Mouse (Mus musculus) megakaryocyte, adult 5-6 weeks (primary cell): ENCODE data around the gene Fbxl17. TPM values are rescaled to one million over a fixed set of nuclear protein-coding genes. Genes with fewer than 3 reads are reported as not detected.
A peak's percentile ranks its signal among the peaks of the same experiment; 100 is the strongest.

Source experiments
- ATAC-seq: 2 replicates; pipeline ENCODE4 v1.8.0; 2016; ENCODE audit warnings: mild to moderate bottlenecking, inconsistent platforms; ENCODE audit not compliant: poor library complexity, severe bottlenecking
- total RNA-seq, 2 experiments: library from RNA; stranded (forward) in 1 of 2; stranded (reverse) in 1 of 2; fragments of 153-499, 151-499 nt in 1 of 2; fragments of 221-1000, 200-1000 nt in 1 of 2; gene quantifications; 2 replicates each; pipeline versions ENCODE4 v1.2.3 to v1.2.4; 2015 to 2017

Gene Fbxl17
- total RNA-seq, 2 experiments from 2014 or later = 5.1 to 13.0 TPM

DNA sequence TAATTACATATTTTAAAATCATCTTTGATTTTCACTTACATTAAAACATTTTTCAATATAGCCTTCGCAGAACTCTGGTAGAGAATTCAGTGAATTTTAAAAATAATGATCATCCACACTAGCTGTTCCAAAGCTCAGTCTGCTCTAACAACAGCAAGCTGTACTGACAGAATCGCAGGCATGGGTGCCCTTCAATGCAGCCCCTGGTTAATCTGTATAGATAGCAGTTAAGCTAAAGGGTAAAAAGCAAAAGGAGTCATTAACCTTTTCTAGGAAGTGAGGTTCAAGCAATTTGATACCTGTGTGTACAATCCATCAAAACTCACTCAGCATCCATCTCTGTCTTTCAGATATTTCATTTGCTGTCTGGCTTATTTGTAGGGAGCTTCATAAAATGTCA, 273.4 kb downstream of the Fbxl17 start:
- ATAC-seq = no peak

DNA sequence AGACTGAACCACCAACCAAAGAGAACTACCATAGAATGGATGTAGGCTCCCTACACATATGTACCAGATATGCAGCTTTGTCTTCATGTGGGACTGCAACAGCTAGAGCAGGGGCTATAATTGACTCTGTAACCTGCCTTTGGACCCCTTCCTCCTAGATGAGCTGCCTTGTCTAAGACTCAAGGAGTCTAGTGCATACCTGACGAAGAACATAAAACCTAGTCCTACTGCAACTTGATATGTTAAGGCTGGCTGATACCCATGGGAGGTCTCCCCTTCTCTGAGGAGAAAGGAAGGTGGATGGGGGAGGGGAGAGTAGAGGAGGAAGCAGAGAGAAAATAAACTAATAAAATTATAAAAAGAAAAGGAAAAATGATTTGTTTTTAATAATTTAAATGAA, 273.9 kb downstream of the Fbxl17 start:
- ATAC-seq = no peak

DNA sequence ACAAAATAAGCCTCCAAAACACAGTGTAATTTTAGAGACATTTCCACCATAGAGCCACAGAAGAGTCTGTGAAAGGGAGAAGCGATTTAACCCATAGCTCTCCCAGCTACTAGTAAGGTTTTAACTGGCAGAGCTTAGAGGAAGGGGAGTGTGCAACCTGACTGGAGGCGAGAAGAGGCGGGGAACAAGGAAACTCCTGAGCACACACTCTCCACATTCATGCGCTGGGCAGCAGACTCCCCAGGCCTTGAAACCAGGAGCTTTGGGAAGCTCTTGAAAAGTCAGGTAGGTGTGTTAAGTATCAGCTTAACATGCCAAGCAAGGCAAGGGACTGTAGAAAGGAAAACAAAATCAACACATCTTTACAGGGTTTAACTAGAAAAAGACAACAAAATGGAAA, 276.1 kb downstream of the Fbxl17 start:
- no peak for ATAC-seq

DNA sequence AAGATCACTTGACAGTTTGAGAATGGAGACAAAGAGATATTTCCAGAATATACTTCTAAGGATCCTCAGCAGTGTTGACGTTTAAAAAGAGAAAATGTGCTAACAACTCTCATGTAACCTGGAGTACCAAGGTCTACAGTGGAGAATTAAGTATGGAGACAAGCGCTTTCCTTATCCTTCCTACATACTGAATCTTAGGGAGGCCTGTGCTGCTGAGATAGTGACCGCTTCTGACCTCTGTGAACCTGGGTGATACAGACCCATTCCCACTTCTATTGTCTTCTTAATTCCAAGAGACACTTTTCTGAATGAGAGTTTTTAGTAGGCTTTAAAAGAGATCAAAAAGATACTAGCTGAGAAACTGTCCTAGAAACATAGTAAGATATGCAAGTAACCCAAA, 278.2 kb downstream of the Fbxl17 start:
- no peak for ATAC-seq

DNA sequence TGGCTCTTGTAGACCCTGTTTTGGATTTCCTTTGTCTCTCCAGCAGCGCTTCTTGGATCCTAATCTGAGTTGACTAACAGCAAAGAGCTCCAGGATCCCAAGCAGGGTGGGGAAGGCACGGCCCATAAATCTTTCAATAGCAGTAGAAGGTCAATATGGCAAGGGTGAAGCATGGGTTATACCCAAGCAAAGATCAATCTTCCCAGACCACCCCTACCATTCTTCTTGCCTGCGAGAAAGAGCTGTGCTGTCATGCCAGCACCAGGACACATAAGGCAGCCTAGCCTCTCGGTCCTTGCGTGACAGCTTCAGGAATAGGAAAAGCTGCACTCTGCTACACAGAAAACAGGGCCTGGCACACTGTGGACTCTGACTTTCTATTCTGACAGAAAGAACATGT, 279.0 kb downstream of the Fbxl17 start:
- no peak for ATAC-seq

DNA sequence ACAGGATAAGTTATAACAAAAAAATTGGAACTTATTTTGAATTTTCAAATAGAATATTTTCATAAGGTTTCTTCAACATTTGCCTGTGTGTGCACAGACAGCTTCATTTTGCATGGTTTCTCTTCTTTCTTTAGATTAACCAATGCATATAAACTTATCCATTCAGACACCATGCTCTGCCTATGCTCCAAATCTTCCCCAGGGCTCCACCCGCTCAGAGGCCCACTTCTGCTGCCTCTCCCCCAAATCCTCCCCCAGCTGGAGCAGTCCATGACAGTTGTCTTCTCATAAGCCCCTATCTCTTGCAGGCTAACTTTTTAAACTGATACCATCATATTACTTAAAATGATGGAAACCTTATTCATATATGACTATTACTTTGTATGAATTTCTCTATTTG, 282.8 kb downstream of the Fbxl17 start:
- ATAC-seq = no peak

DNA sequence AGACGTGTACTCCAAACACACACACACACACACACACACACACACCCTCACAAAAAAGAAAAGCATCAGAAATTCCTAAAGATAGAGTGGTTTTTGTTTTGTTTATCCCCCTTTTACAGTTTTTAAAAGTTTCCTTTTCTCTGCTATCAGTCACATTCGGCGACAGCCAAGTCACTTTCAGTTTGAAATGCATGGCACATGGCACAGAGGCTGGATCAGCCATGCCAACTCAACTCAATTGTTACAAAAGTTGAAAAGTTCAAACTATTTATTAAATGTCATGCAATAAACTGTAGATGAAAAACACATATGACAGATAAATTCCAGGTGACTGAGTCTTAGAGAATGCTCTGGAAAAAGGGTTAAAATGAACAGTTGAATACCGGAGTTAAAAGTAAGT, 287.8 kb downstream of the Fbxl17 start:
- ATAC-seq = no peak

DNA sequence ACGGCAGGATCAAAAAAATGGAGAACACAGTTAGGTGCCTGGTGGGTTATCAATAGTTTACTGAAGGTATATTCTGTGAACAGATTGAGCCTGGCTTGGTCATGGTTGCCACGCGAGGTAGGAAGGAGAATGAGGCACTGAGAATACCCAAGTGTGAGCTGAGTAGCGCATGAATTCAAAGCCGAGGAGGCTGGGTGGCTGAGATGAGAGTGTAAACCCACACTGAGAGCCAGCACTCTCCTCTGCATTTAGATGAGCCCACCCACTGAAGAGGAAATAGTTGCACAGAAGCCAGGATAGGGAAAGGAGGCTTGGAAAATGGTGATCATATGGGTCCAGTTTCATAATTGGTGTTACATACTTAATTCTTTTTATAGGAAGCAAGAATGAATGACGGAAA, 290.7 kb downstream of the Fbxl17 start:
- ATAC-seq = no peak

DNA sequence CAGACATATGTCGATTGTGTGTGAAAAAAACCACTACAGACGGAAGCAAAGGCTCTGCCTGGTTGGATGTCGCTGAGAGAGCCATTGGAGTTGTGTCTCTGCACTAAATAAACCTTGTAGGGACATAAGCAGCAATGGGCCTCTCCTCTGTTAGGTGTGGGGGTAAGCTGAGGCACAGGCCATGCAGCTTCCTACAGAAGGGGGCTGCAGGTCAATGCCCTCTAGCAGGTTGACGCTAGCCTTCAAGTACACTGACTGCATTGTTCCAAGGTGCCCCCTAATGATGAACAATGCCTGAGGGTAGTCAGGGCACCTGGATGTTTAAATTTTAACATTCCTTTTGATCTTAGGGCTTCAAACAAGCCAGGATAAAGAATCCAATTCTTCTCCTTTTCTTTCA, 291.5 kb downstream of the Fbxl17 start:
- no peak for ATAC-seq

DNA sequence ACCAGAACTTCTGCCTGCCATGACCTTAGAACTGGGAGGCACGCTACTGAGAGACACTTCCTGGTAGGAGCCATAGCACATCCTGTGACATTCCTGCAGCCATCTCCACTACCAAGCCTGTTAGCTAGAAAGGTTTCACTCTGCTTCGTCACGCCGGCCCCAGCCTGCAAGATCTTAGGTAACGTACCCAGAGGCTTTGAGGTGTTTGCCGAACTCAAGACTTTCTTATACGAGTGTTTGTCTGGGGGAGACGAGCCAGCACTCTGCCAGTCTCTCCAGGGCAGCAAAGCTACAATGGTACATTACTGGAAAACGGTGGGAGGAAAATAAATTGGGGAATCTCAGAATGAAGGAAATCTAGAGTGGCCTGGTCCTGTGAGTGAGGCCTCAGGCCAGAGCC, 292.1 kb downstream of the Fbxl17 start:
- ATAC-seq = no peak

DNA sequence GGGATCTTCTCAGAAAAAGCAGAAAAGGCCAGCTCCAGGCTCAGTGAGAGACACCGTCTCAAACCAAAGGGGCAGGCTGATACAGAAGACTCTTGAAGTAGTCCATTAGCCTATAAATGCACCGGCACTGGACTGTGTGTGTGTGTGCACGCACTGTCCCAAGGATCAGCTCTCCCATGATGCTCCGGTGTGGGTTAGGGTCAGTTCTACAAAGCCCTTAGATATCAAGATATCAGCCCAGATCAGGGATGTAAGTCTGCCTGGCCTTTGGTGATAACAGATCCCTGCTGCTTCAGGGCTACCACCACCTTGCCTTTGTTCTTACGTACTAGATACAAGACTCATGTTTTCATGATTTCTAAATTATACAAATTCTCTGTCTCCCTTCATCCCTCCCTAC, 294.5 kb downstream of the Fbxl17 start:
- no peak for ATAC-seq

DNA sequence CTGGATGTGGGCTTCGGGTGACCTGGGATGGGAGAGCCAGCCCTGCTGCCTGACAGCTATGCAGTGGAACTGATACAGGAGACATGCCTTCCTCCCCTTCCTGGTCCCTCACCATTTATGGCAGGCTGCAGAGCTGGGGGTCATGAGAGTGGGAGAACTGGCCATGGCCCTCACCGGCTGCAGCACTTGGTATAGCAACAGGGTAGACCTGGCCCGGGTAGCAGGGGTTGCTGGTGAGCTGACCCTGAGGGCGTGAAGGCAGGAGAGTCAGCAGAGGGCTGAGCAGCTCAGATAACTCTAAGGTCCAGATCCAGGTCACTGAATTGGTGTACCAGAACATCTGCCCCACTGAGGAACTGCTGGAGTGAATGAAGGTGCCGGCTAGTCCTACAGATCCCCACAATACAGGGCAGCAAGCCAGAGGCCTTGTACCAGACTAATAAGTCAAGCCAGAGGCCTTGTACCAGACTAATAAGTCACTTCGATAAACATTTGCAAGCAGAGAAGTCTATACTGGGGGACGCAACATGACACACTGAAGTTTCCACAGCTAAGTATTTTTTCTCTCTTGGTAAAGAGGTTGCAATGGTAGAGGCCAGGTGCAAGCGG, 296.1 kb downstream of the Fbxl17 start:
- no peak for ATAC-seq

DNA sequence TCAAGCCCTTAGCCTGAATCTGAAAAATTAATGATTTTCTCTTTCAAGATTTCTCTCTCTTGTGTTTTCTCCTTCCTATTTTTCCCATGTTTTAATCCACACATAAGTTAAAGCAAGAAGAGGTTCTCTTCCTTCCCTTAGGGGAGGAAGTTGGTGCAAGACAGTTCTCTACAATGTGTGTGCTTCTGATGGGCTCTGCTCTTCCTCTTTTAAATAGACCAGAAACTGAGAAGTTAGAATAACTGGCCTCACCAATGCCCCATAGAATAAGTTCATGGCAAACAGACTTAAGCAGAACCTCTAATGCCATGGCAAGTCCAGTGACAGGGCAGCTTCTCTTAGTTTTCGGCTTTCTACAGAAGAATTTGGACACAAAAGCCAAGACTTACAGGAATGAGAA, 301.1 kb downstream of the Fbxl17 start:
- ATAC-seq = peak; percentile 84

DNA sequence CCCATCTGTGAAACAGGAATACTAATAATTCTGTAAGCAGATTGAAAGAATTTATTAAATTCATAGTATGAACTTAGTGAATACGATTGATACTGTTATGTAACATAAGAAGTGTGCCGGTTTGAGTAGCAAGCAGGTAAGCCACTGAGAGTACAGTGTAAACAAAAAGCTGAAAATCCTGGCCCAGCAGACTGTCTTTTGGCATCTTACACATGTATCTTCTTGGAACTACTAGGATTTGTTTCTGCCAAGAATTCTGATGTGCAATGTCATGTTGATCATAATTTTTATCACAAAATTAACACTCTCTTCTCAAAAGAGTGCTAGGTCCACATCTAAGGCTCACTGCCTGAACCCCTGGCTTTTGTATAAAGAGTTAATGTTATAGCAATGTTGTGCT, 304.3 kb downstream of the Fbxl17 start:
- ATAC-seq = no peak

DNA sequence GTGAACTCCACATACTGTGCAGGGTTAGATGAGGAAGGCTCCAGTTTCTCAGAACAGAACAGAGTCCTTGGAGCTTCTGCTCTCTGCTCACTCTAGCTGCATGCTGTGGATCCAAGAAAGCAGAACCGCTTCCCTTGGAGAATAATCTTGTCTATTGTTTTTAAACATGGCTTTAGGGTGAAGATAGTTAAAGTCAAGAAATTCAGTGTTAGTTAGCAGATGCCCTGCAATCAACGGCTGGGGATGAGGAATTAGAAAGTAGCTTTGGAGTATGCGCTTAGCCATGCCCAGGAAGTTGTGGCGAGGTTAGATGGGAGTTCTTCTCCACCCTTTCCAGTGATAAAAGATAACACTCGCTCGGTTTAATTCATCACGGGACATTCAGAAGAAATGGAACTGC, 306.6 kb downstream of the Fbxl17 start:
- no peak for ATAC-seq

DNA sequence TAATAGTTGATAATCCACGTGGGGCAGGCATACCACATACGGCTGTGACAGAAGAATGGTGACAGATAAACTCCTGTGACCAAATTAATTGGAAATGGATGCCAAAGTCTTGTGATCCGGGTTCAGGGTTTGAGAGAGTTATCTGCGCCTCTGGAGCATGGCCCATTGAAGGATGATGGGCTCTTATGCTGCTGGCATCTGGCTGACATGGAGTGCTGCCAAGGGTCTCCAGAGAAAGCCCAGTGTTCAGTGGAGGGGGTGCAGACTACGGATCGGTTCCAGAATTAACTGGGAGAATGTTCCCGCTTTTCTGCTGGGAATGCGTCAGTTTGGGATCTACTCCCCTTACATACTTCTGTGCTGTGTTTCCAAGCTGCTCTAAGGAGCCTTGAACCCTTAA, 308.5 kb downstream of the Fbxl17 start:
- ATAC-seq = no peak

DNA sequence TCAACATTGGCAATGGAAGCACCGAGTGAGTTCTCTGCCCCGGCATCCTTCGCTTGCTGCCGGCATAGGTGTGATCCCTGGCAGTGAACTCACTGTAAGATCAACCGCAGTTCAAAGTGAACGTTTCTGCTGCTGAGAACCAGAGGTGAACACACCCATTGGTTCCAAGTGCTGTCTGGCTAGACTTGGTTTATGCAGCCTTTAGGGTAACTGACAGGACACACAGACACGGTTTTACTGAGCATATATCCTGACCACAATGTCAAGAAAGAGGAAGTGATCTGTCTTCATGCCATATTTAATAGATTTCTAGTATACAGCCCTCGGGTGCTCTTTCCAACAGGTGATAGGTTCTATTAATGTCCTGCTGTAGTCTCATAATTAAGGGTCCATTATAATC, 310.5 kb downstream of the Fbxl17 start:
- peak; percentile 74 for ATAC-seq

DNA sequence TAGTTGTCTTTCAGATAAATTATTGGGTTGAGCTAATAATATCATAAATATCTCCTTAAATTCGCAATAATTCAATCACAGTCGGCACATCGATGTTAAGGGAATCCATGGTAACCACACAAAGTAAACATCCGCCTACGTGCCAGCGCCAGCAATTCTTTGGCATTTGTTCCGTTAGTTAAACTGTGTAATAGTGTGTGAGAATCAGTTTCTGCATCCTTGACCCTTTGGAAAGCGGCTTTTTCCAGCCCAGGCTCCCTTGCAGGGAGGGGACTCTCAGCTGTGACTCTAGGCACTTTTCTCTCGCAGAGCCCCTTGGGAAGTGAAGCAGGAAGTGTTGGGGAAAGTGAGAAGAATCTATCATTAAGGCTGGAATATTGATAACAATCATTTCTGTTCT, 314.3 kb downstream of the Fbxl17 start:
- ATAC-seq = no peak

DNA sequence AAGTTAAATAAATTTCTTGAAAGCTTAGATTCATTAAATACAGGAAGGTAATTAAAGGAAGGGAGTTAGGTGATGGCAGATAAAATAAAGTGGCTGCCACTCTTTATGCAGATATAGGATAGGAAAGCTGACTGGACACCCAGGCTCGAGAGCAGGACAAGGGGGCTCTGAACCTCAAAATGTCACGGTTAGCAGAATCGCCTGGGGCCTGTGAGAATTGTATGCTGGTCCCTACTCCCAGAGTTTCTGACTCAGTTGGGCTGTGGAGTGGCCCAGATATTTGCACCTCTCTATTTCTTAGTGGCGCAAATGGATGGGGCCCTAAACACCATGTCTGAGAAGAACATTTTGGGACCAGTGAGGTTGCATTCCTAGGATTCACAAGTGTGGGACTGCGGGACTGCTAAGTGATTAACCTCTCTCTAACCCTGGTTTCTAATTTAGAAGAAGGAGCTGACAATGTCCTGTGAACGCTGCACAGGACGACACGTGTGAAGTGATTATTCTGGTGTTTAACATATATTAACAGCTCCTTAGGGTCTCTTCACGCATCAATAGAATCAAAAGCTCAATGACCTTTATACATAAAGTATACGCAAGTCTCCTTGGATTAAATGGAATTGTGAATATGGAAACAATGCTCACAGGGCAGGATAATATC, 314.8 kb downstream of the Fbxl17 start:
- ATAC-seq = no peak

DNA sequence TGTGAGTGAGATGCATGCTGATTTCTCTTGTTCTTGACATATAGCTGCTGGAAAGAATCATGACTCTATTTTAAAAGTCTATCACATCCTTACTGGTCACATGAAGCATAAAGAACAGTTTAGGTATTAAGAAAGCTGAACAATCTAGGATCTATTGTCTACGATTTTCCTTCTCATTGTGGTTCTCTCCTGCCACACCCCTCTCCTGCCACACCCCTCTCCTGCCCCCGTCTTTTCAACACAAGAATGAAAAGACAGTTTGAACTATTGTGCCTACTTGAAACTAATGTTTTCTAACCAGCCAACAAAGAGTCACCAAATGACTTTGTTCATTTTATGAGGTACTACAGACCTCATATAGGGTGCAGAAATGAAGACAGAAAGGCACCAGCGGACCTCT, 316.4 kb downstream of the Fbxl17 start:
- no peak for ATAC-seq

DNA sequence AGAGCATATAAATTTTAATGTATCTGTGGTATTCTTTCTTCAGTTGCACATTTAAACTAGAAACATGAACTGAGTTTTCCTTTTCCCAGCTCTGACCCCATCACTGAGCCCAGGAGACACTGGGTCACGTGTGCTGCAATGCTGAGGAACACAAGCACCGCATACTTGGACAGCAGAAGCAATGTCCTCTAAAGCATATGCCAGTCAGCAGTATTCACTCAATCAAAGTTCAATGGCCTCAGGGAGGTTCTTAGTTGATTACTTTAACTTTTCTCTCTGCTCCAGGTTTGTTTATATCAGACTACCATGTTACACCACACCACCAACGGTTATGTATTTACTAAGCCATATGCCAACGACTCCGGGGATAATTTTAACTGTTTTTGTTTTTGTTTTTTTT, 318.2 kb downstream of the Fbxl17 start:
- no peak for ATAC-seq

DNA sequence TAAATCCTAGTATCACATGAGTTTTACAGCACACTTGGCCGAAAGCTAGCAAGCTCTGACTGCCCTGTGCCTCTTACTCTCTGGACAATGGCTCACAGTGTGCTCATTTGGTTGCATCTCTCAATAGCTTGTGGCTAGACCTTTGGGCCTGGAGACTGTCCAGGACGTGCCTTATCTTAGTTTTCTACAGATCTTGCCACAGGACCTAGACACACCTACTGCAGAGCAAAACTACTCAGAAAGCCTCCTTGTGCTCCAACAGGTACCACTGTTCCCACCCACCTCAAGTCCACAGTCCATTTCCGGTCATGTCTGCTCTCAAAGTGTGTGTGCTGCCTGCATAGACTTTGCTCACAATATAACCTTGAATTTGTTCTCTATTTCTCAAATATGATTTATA, 319.8 kb downstream of the Fbxl17 start:
- ATAC-seq = no peak

DNA sequence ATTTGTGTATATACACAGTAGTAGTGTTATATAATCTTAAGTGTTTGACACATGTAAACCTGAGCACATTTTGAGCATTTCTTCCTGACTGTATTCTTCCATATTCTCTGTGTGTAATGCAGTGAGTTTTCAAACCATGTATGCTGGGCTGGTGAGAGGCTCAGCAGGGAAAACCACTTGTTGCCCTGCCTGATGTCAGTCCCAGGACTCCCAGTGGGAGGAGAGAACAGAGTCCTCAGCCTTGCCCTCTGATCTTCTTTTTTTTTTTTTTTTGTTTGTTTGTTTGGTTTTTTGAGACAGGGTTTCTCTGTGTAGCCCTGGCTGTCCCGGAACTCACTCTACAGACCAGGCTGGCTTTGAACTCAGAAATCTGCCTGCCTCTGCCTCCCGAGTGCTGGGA, 321.5 kb downstream of the Fbxl17 start:
- no peak for ATAC-seq
